Mouse (Mus musculus) pancreas, adult 10 weeks (tissue): ENCODE measurements around the gene Erich3. TPM values are rescaled to one million over a fixed set of nuclear protein-coding genes. Genes with fewer than 3 reads are reported as not detected.

Experiments
- polyA plus RNA-seq: library from polyadenylated mRNA; stranded (reverse); fragments of 350-450 nt; fragmentation: Illumina TruSeq; extraction: RNeasy Lipid Tissue Mini Kit (QIAGEN cat#74804); gene quantifications from one replicate; pipeline ENCODE4 v1.2.3, GENCODE M21; 2015; ENCODE audit warnings: low read depth, low replicate concordance; ENCODE audit not compliant: insufficient read depth

Erich3 gene
- 1.2 TPM for polyA plus RNA-seq

DNA sequence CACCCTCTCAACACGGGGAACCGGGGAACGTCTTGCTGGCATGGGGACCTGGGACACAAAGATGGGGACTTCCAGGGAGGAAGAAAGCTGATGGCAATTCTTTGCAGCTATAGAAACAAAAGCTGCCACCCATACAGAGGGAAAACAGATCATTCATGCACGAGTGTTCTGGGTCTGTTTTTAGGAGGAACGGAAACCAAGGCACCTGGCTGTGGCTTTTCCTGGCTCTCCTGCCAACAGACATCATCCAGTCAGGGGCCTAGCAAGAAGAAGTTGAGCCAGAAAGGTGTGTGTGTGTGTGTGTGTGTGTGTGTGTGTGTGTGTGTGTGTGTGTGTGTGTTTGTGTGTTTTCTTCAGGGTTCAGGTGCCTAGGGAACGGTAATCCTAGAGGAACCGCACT, at the start of gene Erich3:
TSS of gene Erich3 (plus strand) at position 315 of the 400 bp plus-strand sequence.

Other genes with a start within 250 kb of the Erich3 start
- gene Cryz, start 67.1 kb upstream of the Erich3 start, polyA plus RNA-seq = 4.1 TPM
- 1.3 TPM for gene Tyw3, start 66.8 kb upstream of the Erich3 start, polyA plus RNA-seq